ENCODE assay signal across 35 mouse cellular contexts in the genomic region with DNA sequence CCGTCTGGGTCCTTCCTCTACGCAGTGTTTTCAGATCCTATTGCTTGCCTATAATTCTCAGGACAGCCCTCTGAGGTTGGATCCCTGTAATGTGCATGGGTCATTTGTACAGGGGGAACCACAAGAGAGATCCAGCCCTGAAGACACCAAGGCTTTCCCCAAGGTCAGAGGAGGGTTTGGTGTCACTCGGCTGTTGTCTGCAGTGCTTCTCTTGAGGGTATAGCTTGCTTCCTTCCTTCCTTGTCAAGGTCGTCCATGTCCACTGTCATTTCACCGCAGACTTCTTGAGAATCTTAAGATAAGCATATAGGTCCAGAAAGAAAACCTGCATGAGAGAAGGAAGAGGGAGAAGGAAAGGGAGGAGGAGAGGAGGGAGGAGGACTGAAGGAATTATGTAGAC.
"Had no signal": no experiment of that assay in that cellular context is flagged by ENCODE, and none has a peak within 500 bp of the region (broad histone marks: within the 10 kb centered on the region; RNA-seq: fewer than 3 reads in every experiment).

No protein-coding gene starts in this region.

- H3K4me3 ChIP-seq: heart, embryonic 12.5 days; heart, embryonic 13.5 days; heart, embryonic 15.5 days; hindbrain, embryonic 10.5 days; hindbrain, embryonic 12.5 days; hindbrain, embryonic 13.5 days; hindbrain, embryonic 15.5 days; intestine, embryonic 15.5 days; kidney, embryonic 15.5 days; layer of hippocampus, adult 2 months; left cerebral cortex, adult 2 months had no signal

- H3K27me3 ChIP-seq: heart, embryonic 12.5 days; heart, embryonic 13.5 days; heart, embryonic 15.5 days; hindbrain, embryonic 12.5 days; hindbrain, embryonic 13.5 days; hindbrain, embryonic 15.5 days; intestine, embryonic 15.5 days; kidney, embryonic 15.5 days had no signal

- H3K27ac ChIP-seq: heart, embryonic 13.5 days; heart, embryonic 15.5 days; hindbrain, embryonic 10.5 days; hindbrain, embryonic 12.5 days; hindbrain, embryonic 13.5 days; hindbrain, embryonic 14.5 days; hindbrain, embryonic 15.5 days; hindbrain, postnatal 0 days; intestine, embryonic 15.5 days; kidney, embryonic 15.5 days; kidney, postnatal 0 days; layer of hippocampus, adult 2 months; left cerebral cortex, adult 2 months had no signal

- H3K9ac ChIP-seq: heart, embryonic 12.5 days; heart, embryonic 13.5 days; heart, embryonic 15.5 days; hindbrain, embryonic 12.5 days; hindbrain, embryonic 13.5 days; hindbrain, embryonic 14.5 days; hindbrain, embryonic 15.5 days; intestine, embryonic 15.5 days; kidney, embryonic 15.5 days had no signal

- H3K4me1 ChIP-seq: hindbrain, embryonic 10.5 days; hindbrain, embryonic 12.5 days; hindbrain, embryonic 13.5 days; intestine, embryonic 15.5 days had no signal

- H3K9me3 ChIP-seq: heart, embryonic 12.5 days; heart, embryonic 13.5 days; heart, embryonic 15.5 days; hindbrain, embryonic 10.5 days; hindbrain, embryonic 12.5 days; hindbrain, embryonic 13.5 days; hindbrain, embryonic 15.5 days; intestine, embryonic 15.5 days; kidney, embryonic 15.5 days had no signal

- DNase-seq: heart, postnatal 10 days; heart, postnatal 14 days; heart, postnatal 36 days; heart, postnatal 4 days; kidney, adult 11 months; kidney, adult 18-20 months; kidney, adult 2 months; kidney, adult 8-10 months; kidney, adult 9 months; kidney, postnatal 10 days; kidney, postnatal 14 days; kidney, postnatal 25 days; kidney, postnatal 36 days; kidney, postnatal 4 days; layer of hippocampus, adult 9-11 months; layer of hippocampus, postnatal 36 days had no signal

- ATAC-seq: hindbrain, embryonic 16.5 days; inflammation-experienced regulatory T-cells, adult 6 months; intestine, embryonic 15.5 days; intestine, embryonic 16.5 days; intestine, postnatal 0 days had no signal

- H3K4me2 ChIP-seq: heart, embryonic 11.5 days; heart, embryonic 12.5 days; heart, embryonic 13.5 days; heart, embryonic 15.5 days; hindbrain, embryonic 12.5 days; hindbrain, embryonic 13.5 days; hindbrain, embryonic 14.5 days; hindbrain, embryonic 15.5 days; intestine, embryonic 15.5 days; kidney, embryonic 15.5 days had no signal
